Mouse (Mus musculus): ENCODE measurements around the gene Wars2. TPM values are rescaled to one million over a fixed set of nuclear protein-coding genes. Genes with fewer than 3 reads are reported as not detected.

Wars2 gene
- polyA plus RNA-seq (2017; shearing (Covaris generic)): 4.9 TPM

GRCm38 (mm10) chr3:99140940-99141854 lies at the start of gene Wars2:
TSS of gene Wars2 (plus strand) at chr3:99141068.

DNA sequence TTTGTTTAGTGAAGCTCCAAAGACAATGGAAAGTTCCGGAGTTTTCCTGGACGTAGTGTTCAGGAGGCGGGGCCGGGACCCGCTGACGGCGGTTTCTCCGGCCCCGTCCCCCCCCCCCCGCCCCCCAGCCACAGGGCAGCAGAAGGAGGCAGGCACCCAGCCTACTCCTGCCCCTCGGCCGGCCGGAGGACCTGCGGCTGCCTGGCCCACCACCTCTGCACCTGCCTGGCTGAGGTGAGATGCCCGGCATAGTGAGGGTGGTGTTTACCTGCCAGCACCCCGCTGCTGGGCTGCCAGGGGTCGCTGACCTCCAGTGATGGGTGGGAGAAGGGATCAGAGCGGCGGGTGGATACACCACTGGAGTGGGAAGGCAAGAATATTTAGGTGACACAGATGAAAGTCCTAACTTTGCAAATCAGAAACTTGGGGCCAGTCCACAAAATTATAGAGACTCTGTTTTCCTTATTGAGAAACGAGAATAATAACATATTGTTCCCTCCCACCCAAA lies 99.4 kb downstream of the Wars2 start, which contains the start of gene Tbx15:
Gene Tbx15 (plus strand): TSS at position 169 of the 508 bp plus-strand sequence.

Other genes with a start within 250 kb of the Wars2 start
- not detected for gene Hao2, start 247.8 kb upstream of the Wars2 start, polyA plus RNA-seq (2017; shearing (Covaris generic))
- 0.06 TPM for gene Tbx15, start 99.3 kb downstream of the Wars2 start, polyA plus RNA-seq (2017; shearing (Covaris generic))